In the genomic region with DNA sequence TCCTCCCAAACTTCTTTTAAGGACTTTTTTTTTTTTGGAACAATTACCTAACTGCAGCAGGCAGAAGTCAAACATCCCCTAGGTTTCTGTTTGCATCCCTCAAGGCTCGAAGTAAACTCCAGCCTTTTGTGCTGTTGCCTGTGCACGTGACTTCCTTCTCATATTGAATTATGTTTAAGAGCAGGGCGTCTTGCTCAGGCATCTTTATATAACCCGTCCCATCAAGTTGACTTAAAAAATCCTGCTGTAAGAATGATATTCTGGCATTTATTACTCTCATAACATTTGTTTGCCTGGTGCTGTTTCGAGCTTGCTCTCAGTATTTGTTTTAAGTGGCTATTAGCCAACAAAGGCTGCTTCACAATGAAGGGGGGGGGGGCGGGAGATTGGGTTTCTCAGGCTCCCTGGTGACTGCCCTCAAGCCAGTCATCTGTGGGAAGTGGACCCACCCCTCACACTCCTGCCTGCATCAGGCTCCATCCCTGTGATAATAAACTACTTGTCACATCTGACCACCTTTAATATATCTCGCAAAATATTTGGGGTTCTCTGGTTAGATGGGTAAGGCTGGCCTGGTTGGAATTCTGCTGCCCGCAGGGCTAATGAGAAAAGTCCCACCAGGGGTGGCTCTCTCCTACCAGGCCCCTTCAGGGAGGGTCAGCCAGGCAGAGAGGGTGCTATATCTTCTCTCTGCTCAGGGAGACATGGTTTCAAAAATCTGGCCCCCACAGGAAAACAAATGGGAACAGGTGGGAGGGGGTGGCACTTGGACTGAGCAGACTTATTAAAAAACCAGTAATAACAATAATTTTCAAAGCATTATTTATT, we compare ENCODE assay signal across 20 mouse cellular contexts.
DNase-seq lines count a peak whose midpoint lies in the region; ATAC-seq and TF ChIP-seq lines count a peak whose summit lies in the region.
"Had no signal": no experiment of that assay in that cellular context is flagged by ENCODE, and none has a peak within 500 bp of the region (broad histone marks: within the 10 kb centered on the region; RNA-seq: fewer than 3 reads in every experiment).

No protein-coding gene starts in this region.

- no peak for TF ChIP-seq EP300 in stomach, postnatal 0 days (optimal IDR thresholded peaks at IDR 0.05)

- no peak overlapping the region for H3K9ac ChIP-seq in kidney, embryonic 14.5 days (ENCODE audit: low read depth, low read length)
- no peak overlapping the region for H3K9ac ChIP-seq in embryonic facial prominence, embryonic 14.5 days (ENCODE audit: low read depth, low read length)
- H3K9ac ChIP-seq in stomach, postnatal 0 days (ENCODE audit: low read length) = no peak overlapping the region
- H3K9ac ChIP-seq: forebrain, embryonic 15.5 days; liver, embryonic 14.5 days; neural tube, embryonic 15.5 days; stomach, embryonic 15.5 days had no signal

- no peak overlapping the region for H3K4me2 ChIP-seq in kidney, embryonic 14.5 days (replicated peaks; ENCODE audit: low read depth, low read length)
- H3K4me2 ChIP-seq in embryonic facial prominence, embryonic 14.5 days (ENCODE audit: low read depth, low read length) = no peak overlapping the region
- H3K4me2 ChIP-seq in stomach, postnatal 0 days (replicated peaks; ENCODE audit: low read depth) = no peak overlapping the region
- H3K4me2 ChIP-seq: forebrain, embryonic 15.5 days; neural tube, embryonic 15.5 days; stomach, embryonic 15.5 days had no signal

- no peak overlapping the region for H3K27ac ChIP-seq in kidney, embryonic 14.5 days (ENCODE audit: low read depth, low read length)
- no peak overlapping the region for H3K27ac ChIP-seq in embryonic facial prominence, embryonic 14.5 days (replicated peaks; ENCODE audit: low read depth, low read length)
- H3K27ac ChIP-seq in stomach, postnatal 0 days (replicated peaks) = no peak overlapping the region
- H3K27ac ChIP-seq: forebrain, embryonic 15.5 days; liver, embryonic 14.5 days; neural tube, embryonic 15.5 days; stomach, embryonic 15.5 days had no signal

- peak; percentile 88 for ATAC-seq in kidney, embryonic 14.5 days (ENCODE audit: low FRiP score, low TSS enrichment)
- ATAC-seq in embryonic facial prominence, embryonic 14.5 days (ENCODE audit: low read depth) = peak; percentile 50; the same call in 1 of the 2 replicates
- peak; percentile 12; the same call in 1 of the 2 replicates for ATAC-seq in stomach, postnatal 0 days (ENCODE audit: low FRiP score, low TSS enrichment)
- ATAC-seq: forebrain, embryonic 15.5 days; midbrain, embryonic 16.5 days had no signal

- WGBS in kidney, embryonic 14.5 days = 9% methylated on average over 8 of the region's 8 CpGs
- 19% methylated on average over 8 of the region's 8 CpGs for WGBS in embryonic facial prominence, embryonic 14.5 days
- WGBS in stomach, postnatal 0 days = 16% methylated on average over 8 of the region's 8 CpGs

- H3K4me3 ChIP-seq in kidney, embryonic 14.5 days (ENCODE audit: low read length) = no peak overlapping the region
- H3K4me3 ChIP-seq in embryonic facial prominence, embryonic 14.5 days (ENCODE audit: low read depth, low read length) = no peak overlapping the region
- no peak overlapping the region for H3K4me3 ChIP-seq in stomach, postnatal 0 days (ENCODE audit: low read depth, low read length)
- H3K4me3 ChIP-seq: forebrain, embryonic 15.5 days; neural tube, embryonic 15.5 days; stomach, embryonic 15.5 days had no signal

- DNase-seq in kidney, postnatal 14 days = no peak
- DNase-seq in lung, postnatal 25 days (ENCODE audit: low spot score) = peak; percentile 8
- no peak for DNase-seq in lung, postnatal 14 days
- DNase-seq in embryonic facial prominence, embryonic 14.5 days (ENCODE audit: low spot score) = peak; percentile 64
- no peak for DNase-seq in stomach, postnatal 0 days (ENCODE audit: low spot score)
- no peak for DNase-seq in cerebellum, adult 8-10 months
- DNase-seq: adrenal gland, postnatal 36 days; B cell, adult 2 months; cerebellum, adult 11-12 months; cerebellum, postnatal 25 days; gastrocnemius, postnatal 36 days; kidney, postnatal 25 days; left cerebral cortex, postnatal 4 days; thymus, adult 2 months had no signal

- H3K27me3 ChIP-seq in kidney, embryonic 14.5 days (ENCODE audit: control insufficient read depth, insufficient read depth, low read length) = no peaks in the 10 kb centered on the region
- no peaks in the 10 kb centered on the region for H3K27me3 ChIP-seq in embryonic facial prominence, embryonic 14.5 days (replicated peaks; ENCODE audit: control insufficient read depth, insufficient read depth, low read length)
- H3K27me3 ChIP-seq in stomach, postnatal 0 days (ENCODE audit: control insufficient read depth, insufficient read depth, low read length) = no peaks in the 10 kb centered on the region
- H3K27me3 ChIP-seq: forebrain, embryonic 15.5 days; neural tube, embryonic 15.5 days; stomach, embryonic 15.5 days had no signal

- H3K4me1 ChIP-seq in kidney, embryonic 14.5 days (ENCODE audit: control insufficient read depth, insufficient read depth, low read length) = peaks cover 9% of the 10 kb centered on the region
- no peaks in the 10 kb centered on the region for H3K4me1 ChIP-seq in embryonic facial prominence, embryonic 14.5 days (ENCODE audit: control insufficient read depth, insufficient read depth, low read length)
- no peaks in the 10 kb centered on the region for H3K4me1 ChIP-seq in stomach, postnatal 0 days (replicated peaks; ENCODE audit: control insufficient read depth, insufficient read depth)
- H3K4me1 ChIP-seq: forebrain, embryonic 15.5 days; stomach, embryonic 15.5 days had no signal

- H3K9me3 ChIP-seq in kidney, embryonic 14.5 days (ENCODE audit: control insufficient read depth, low read length) = no peaks in the 10 kb centered on the region
- H3K9me3 ChIP-seq in embryonic facial prominence, embryonic 14.5 days (ENCODE audit: control insufficient read depth, low read length) = peaks cover 4% of the 10 kb centered on the region; the same call in 1 of the 2 replicates
- H3K9me3 ChIP-seq in stomach, postnatal 0 days (ENCODE audit: control insufficient read depth, low read length) = peaks cover 3% of the 10 kb centered on the region; the same call in 1 of the 2 replicates
- H3K9me3 ChIP-seq: neural tube, embryonic 15.5 days; stomach, embryonic 15.5 days had no signal

- no peak for TF ChIP-seq CTCF in stomach, postnatal 0 days (IDR thresholded peaks at IDR 0.05; ENCODE audit: low read depth)

- no peaks in the 10 kb centered on the region for H3K36me3 ChIP-seq in kidney, embryonic 14.5 days (ENCODE audit: control insufficient read depth, insufficient read depth, low read length)
- no peaks in the 10 kb centered on the region for H3K36me3 ChIP-seq in embryonic facial prominence, embryonic 14.5 days (ENCODE audit: control insufficient read depth, insufficient read depth, low read length)
- no peaks in the 10 kb centered on the region for H3K36me3 ChIP-seq in stomach, postnatal 0 days (ENCODE audit: control insufficient read depth, insufficient read depth, low read length)
- H3K36me3 ChIP-seq: forebrain, embryonic 15.5 days; neural tube, embryonic 15.5 days; stomach, embryonic 15.5 days had no signal

Comparison
In these comparisons a context has a peak if more than half of its experiments do, and no peak if none do; other contexts are left out.
1. DNase-seq: peak in lung, postnatal 25 days (single experiment) and embryonic facial prominence, embryonic 14.5 days (single experiment); none in kidney, postnatal 14 days (single experiment), lung, postnatal 14 days (single experiment), stomach, postnatal 0 days (single experiment) and cerebellum, adult 8-10 months (single experiment).
2. ATAC-seq: peak in every context shown above with its lines; median percentile 88 in kidney, embryonic 14.5 days; 50 in embryonic facial prominence, embryonic 14.5 days; 12 in stomach, postnatal 0 days.